Mouse (Mus musculus) lung, adult 18-20 months (tissue): ENCODE results near the gene Shox2.

Source experiments
- DNase-seq, 2 experiments: peaks; one replicate each; pipeline ENCODE4 v3.0.0; 2022; ENCODE audit warnings: mixed read lengths in 2 of 2

Shox2 gene

GRCm38 (mm10) chr3:66981706-66982105 is at the start of gene Shox2:
Gene Shox2 (minus strand): TSS chr3:66981771.
- no peak for DNase-seq

GRCm38 (mm10) chr3:66996820-66997219 is 15.2 kb upstream of the Shox2 start:
- DNase-seq, result no peak

GRCm38 (mm10) chr3:66986287-66986560 is 4.7 kb upstream of the Shox2 start:
- no peak for DNase-seq

- peak; percentile 73 to 75 for DNase-seq
Observed at GRCm38 (mm10) chr3:66985539-66986286, 4.1 kb upstream of the Shox2 start.

GRCm38 (mm10) chr3:66983481-66983880 is 1.9 kb upstream of the Shox2 start:
- DNase-seq, result no peak

GRCm38 (mm10) chr3:66982181-66982911 is 775 bp upstream of the Shox2 start:
- DNase-seq, result peak in 1 of 2 experiments; percentile 10

GRCm38 (mm10) chr3:66981101-66981661 is 390 bp downstream of the Shox2 start, which contains the start of gene Rsrc1:
Gene Rsrc1 (plus strand): TSS chr3:66981390.
- DNase-seq, result peak; percentile 58 to 73

GRCm38 (mm10) chr3:66980111-66980975 is 1.2 kb downstream of the Shox2 start:
- no peak for DNase-seq

GRCm38 (mm10) chr3:66979491-66979890 is 2.1 kb downstream of the Shox2 start:
- no peak for DNase-seq

GRCm38 (mm10) chr3:66978457-66979381 is 2.9 kb downstream of the Shox2 start:
- peak in 1 of 2 experiments; percentile 3 for DNase-seq

- no peak for DNase-seq
Observed at GRCm38 (mm10) chr3:66977811-66978456, 3.6 kb downstream of the Shox2 start.

- no peak for DNase-seq
Observed at GRCm38 (mm10) chr3:66976889-66977615, 4.5 kb downstream of the Shox2 start.

GRCm38 (mm10) chr3:66974501-66974900 is 7.1 kb downstream of the Shox2 start:
- DNase-seq, result no peak

- DNase-seq, result peak; percentile 54 to 64
Observed at GRCm38 (mm10) chr3:66973391-66973943, 8.1 kb downstream of the Shox2 start.

GRCm38 (mm10) chr3:66972191-66972950 is 9.2 kb downstream of the Shox2 start:
- DNase-seq, result no peak

- DNase-seq, result no peak
Observed at GRCm38 (mm10) chr3:66970661-66971331, 10.8 kb downstream of the Shox2 start.

GRCm38 (mm10) chr3:66970261-66970660 is 11.3 kb downstream of the Shox2 start:
- no peak for DNase-seq

GRCm38 (mm10) chr3:66967508-66967907 is 14.1 kb downstream of the Shox2 start:
- DNase-seq, result no peak

- no peak for DNase-seq
Observed at GRCm38 (mm10) chr3:66964884-66965283, 16.7 kb downstream of the Shox2 start.
